Mouse (Mus musculus) intestine, embryonic 15.5 days (tissue): ENCODE results near the gene 1700057G04Rik. TPM values are rescaled to one million over a fixed set of nuclear protein-coding genes. Genes with fewer than 3 reads are reported as not detected.
A peak's percentile ranks its signal among the peaks of the same experiment; 100 is the strongest.

Source experiments
- ATAC-seq: fragments of 200-750 bp; cut with Nextera tagmentation; 2 replicates; pipeline ENCODE4 v1.8.0; 2017; ENCODE audit warnings: moderate TSS enrichment, moderate library complexity
- H3K27ac ChIP-seq: fragments of 300-500 bp; sonication (generic); 2 replicates; pipeline ENCODE4 v1.5.1; 2015; ENCODE audit warnings: mild to moderate bottlenecking, inconsistent platforms
- H3K27me3 ChIP-seq: fragments of 300-500 bp; sonication (generic); replicated peaks from 2 replicates; pipeline ENCODE4 v1.6.1; 2015; ENCODE audit warnings: inconsistent platforms
- H3K36me3 ChIP-seq: fragments of 300-500 bp; sonication (generic); 2 replicates; pipeline ENCODE4 v1.6.1; 2015; ENCODE audit warnings: inconsistent platforms
- H3K4me1 ChIP-seq: fragments of 300-500 bp; sonication (generic); replicated peaks from 2 replicates; pipeline ENCODE4 v1.6.1; 2015; ENCODE audit warnings: inconsistent platforms
- H3K4me2 ChIP-seq: fragments of 300-500 bp; sonication (generic); replicated peaks from 2 replicates; pipeline ENCODE4 v1.6.1; 2015; ENCODE audit warnings: mild to moderate bottlenecking, inconsistent platforms
- H3K4me3 ChIP-seq: fragments of 300-500 bp; sonication (generic); replicated peaks from 2 replicates; pipeline ENCODE4 v1.5.1; 2015; ENCODE audit warnings: inconsistent platforms
- H3K9ac ChIP-seq: fragments of 300-500 bp; sonication (generic); 2 replicates; pipeline ENCODE4 v1.6.1; 2015; ENCODE audit warnings: inconsistent platforms
- H3K9me3 ChIP-seq: fragments of 300-500 bp; sonication (generic); 2 replicates; pipeline ENCODE4 v1.6.1; 2016; ENCODE audit warnings: inconsistent platforms
- WGBS: fragments of 180-500 bp; shearing (Covaris S2); methylation state at CpG from one replicate; pipeline ENCODE4 v1.1.7; 2015; 5-methylcytosine and 5-hydroxymethylcytosine counted together
- polyA plus RNA-seq: library from polyadenylated mRNA; unstranded; fragments of >200 nt; fragmentation: Nextera tagmentation; extraction: Ambion mirVana; gene quantifications from 2 replicates; pipeline ENCODE4 v1.2.1, GENCODE M21; 2015

1700057G04Rik gene
- polyA plus RNA-seq, 1 experiment from 2014 or later = not detected

DNA sequence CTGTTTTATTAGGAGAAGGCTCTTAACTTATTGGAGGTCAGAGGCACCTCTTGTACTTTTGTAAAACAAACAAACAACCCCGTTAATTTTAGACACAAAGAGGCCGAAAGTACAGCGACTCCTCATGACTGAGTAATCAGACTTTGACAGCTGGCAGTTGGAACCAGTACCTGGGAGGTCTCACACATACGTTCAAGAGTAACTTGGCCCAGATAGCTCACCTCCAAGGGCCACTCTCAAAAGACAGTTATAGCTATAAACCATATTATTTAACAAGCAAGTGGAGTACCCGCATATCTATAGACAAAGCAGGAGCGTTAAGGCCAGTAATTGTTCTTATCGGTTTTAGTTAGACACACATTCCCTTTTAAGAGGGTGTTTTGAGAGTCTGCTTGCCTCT, 32.8 kb upstream of the 1700057G04Rik start:
- Histone ChIP-seq H3K9me3 (no peaks in the 10 kb centered on the region), H3K27me3 (no peaks in the 10 kb centered on the region), H3K4me2 (no peak overlapping the region), H3K4me3 (no peak overlapping the region), H3K27ac (no peak overlapping the region), H3K9ac (no peak overlapping the region), H3K36me3 (no peaks in the 10 kb centered on the region), H3K4me1 (peaks cover 14% of the 10 kb centered on the region; the same call in 1 of the 2 replicates)
- 62% methylated on average over 7 of the region's 7 CpGs for WGBS
- ATAC-seq = no peak

DNA sequence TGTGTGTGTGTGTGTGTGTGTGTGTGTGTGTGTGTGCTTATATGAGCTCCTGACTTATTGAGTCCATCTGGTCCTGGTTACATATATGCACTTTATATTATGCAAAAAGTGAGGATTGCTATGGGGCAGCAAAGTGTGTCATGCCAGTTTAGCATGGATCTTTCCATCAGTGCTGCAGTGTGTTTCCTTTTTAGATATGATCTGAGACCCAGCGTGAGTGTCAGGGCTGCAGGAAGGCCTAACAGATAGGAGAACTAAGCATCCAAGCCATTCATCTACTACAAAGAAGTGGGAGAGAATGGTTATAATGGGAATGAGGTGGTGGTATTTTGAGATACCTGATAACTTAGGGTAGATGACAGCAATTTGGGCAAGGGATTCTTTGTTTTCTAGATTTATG, 29.1 kb upstream of the 1700057G04Rik start:
- no peak for ATAC-seq
- 82% methylated on average over 1 of the region's 1 CpGs for WGBS
- Histone ChIP-seq H3K36me3 (no peaks in the 10 kb centered on the region), H3K4me1 (0 out of 2 replicates have a peak, but pooled peaks cover 5% of the 10 kb centered on the region), H3K27me3 (no peaks in the 10 kb centered on the region), H3K4me3 (no peak overlapping the region), H3K4me2 (no peak overlapping the region), H3K9ac (no peak overlapping the region), H3K27ac (no peak overlapping the region), H3K9me3 (no peaks in the 10 kb centered on the region)

DNA sequence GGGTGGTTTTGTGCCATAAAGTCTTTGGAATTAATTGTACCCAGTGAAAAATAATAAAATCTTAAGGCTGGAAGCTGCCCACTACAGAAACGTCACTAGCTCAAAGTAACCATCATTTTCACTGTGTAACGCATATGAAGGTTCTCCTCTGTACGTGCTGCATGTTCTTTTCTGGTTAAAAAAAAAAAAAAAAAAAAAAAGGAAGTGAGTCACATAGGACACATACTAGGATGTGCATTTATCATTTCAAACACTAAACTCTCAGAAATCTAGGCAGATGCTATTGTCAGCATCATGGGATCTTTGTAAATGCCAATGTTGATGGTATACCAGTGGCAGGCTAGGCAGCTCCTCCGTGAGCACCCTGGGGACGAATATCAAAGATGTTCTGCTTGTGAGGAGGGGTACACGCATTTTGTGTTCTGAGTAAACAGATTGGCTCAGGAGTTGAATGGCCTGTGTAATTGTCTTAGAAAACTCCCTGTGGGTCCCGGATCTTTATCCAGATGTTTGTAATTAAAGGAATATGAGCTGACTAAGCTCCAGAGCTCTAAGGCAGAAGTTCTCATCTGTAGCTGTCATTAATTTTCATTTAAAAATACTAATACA, 26.5 kb upstream of the 1700057G04Rik start:
- H3K9me3 ChIP-seq = no peaks in the 10 kb centered on the region
- H3K9ac ChIP-seq = no peak overlapping the region
- H3K4me2 ChIP-seq = no peak overlapping the region
- H3K4me1 ChIP-seq = no peaks in the 10 kb centered on the region
- no peaks in the 10 kb centered on the region for H3K36me3 ChIP-seq
- no peak overlapping the region for H3K4me3 ChIP-seq
- WGBS = 59% methylated on average over 7 of the region's 7 CpGs
- no peaks in the 10 kb centered on the region for H3K27me3 ChIP-seq
- no peak for ATAC-seq
- H3K27ac ChIP-seq = no peak overlapping the region

DNA sequence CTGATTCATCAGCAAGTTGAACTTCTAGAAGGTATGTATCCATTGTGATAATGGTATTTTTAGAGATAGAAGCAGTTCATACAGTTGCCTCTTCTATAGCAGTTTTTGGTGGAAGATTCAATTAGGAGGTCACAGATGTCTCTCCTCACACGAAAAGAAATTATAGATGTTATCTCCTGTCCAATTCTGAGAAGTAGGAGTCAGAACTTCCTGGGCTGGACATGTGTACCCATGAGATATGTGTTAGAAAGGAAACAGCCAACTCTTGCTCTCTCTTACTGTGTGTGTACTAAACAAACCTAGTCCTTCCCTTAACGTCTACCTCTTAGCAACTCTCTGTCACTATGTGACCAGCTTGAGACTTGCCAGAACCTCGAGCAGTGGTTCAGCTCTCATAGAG, 19.5 kb upstream of the 1700057G04Rik start:
- H3K9ac ChIP-seq = no peak overlapping the region
- no peak overlapping the region for H3K4me3 ChIP-seq
- H3K27ac ChIP-seq = no peak overlapping the region
- no peaks in the 10 kb centered on the region for H3K4me1 ChIP-seq
- H3K27me3 ChIP-seq = no peaks in the 10 kb centered on the region
- H3K36me3 ChIP-seq = no peaks in the 10 kb centered on the region
- 59% methylated on average over 3 of the region's 3 CpGs for WGBS
- no peaks in the 10 kb centered on the region for H3K9me3 ChIP-seq
- no peak for ATAC-seq
- no peak overlapping the region for H3K4me2 ChIP-seq

DNA sequence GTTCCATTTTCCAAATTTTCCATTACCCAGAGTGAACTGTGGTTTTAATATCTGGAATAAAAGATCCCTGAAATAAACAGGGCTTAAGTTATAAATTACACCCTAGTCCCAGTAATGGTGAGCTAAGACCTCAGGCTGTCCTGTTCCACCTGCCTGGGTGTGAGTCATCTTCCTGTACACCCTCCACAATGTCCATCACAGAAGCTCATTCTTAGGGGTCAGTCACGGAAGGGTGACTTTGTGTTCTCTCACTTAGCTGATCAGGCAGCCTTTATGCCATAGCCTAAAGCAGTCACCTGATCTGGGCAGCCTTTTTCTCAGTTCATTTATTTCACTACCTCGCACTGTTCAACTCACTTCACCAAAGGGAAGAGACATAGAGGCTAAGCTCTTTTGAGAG, 17.0 kb upstream of the 1700057G04Rik start:
- H3K9ac ChIP-seq = no peak overlapping the region
- no peak for ATAC-seq
- 80% methylated on average over 2 of the region's 2 CpGs for WGBS
- no peaks in the 10 kb centered on the region for H3K9me3 ChIP-seq
- no peaks in the 10 kb centered on the region for H3K4me1 ChIP-seq
- no peak overlapping the region for H3K27ac ChIP-seq
- H3K27me3 ChIP-seq = no peaks in the 10 kb centered on the region
- no peaks in the 10 kb centered on the region for H3K36me3 ChIP-seq
- H3K4me2 ChIP-seq = no peak overlapping the region
- no peak overlapping the region for H3K4me3 ChIP-seq

DNA sequence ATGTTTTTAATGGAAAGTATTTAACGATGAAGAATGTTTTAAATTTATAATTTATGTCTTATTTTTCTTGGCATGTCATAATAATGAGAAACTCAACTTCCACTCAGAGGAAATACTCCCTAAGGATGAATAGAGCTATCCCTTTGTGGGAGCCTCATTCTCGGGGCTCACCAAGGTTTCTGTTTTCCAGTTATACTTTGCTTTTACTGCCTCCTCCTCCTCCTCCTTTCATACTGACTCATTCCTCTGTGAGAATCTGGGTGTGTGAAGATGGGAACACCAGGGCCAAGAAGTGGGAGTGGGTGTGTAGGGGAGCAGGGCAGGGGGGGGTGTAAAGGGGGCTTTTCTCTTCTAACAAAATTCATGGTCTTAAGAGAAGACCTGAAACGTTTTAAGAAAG, 16.3 kb upstream of the 1700057G04Rik start:
- Histone ChIP-seq H3K4me2 (no peak overlapping the region), H3K27ac (no peak overlapping the region), H3K36me3 (no peaks in the 10 kb centered on the region), H3K4me3 (no peak overlapping the region), H3K9ac (no peak overlapping the region), H3K27me3 (no peaks in the 10 kb centered on the region), H3K9me3 (no peaks in the 10 kb centered on the region), H3K4me1 (no peaks in the 10 kb centered on the region)
- 59% methylated on average over 3 of the region's 3 CpGs for WGBS
- no peak for ATAC-seq

DNA sequence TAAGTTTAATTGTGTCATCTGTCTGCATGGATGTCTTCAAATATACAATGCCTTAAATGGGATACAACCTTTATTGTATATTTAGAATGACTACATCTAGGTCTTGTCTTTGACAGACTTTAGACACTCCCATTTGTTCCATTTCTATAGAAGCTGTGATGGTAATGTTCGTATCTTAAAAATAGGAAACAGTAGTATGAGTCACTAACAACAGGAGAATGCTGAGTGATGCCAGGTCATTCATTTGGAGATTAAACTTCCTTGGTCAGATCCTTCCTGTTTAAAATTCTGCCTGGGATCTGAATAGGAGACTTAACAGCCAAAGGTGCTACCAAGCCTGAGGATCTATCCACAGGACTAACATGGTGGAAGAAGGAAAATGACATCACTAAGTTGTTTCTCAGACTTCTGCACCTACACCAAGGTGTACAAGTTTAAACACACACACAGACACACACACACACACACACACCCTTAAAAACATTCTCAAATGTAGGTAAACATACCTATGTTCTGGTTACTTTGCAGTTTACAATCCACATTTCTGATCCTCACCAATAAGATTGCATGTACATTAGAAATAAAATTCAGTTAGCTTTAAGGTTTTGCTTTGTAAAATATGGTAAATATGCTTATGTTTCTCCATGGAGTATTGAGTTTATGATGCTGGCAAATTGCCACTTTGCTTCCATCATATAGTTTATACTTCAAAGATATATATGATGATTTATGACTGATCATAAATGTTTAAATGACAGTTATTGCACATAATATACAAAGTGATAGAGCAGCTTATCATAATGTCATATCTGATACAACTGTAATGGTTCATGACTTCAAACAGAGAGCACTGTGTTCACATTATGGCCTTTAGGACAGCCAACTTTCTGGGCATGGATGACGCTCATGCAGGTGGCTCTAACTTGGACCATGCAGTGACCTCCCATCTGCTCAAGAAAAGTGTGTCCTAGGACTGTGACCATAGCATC, 15.3 kb upstream of the 1700057G04Rik start:
- Histone ChIP-seq H3K4me1 (no peaks in the 10 kb centered on the region), H3K27me3 (no peaks in the 10 kb centered on the region), H3K9ac (no peak overlapping the region), H3K4me2 (no peak overlapping the region), H3K36me3 (no peaks in the 10 kb centered on the region), H3K9me3 (no peaks in the 10 kb centered on the region), H3K27ac (no peak overlapping the region), H3K4me3 (no peak overlapping the region)
- WGBS = 73% methylated on average over 2 of the region's 2 CpGs
- peak; percentile 94 for ATAC-seq

DNA sequence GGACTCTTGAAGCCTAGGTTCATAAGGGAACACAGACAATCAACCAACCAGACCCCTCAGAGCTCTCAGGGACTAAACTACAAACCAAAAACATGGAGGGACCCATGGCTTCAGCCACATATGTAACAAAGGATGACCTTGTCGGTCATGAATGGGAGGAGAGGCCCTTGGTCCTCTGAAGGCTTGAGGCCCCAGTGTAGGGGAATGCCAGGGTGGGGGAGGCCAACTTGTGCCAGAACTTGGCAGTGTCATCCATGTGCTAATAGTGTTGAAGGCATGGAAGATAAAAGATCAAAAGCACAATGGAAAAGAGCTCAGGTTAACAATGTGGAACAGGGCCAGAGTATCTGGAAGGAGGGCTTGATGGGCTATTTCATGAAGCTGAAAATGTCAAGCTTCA, 10.9 kb upstream of the 1700057G04Rik start:
- no peak overlapping the region for H3K4me3 ChIP-seq
- 85% methylated on average over 1 of the region's 1 CpGs for WGBS
- no peaks in the 10 kb centered on the region for H3K9me3 ChIP-seq
- no peak for ATAC-seq
- H3K9ac ChIP-seq = no peak overlapping the region
- no peaks in the 10 kb centered on the region for H3K4me1 ChIP-seq
- H3K4me2 ChIP-seq = no peak overlapping the region
- H3K27ac ChIP-seq = no peak overlapping the region
- H3K27me3 ChIP-seq = no peaks in the 10 kb centered on the region
- H3K36me3 ChIP-seq = no peaks in the 10 kb centered on the region

DNA sequence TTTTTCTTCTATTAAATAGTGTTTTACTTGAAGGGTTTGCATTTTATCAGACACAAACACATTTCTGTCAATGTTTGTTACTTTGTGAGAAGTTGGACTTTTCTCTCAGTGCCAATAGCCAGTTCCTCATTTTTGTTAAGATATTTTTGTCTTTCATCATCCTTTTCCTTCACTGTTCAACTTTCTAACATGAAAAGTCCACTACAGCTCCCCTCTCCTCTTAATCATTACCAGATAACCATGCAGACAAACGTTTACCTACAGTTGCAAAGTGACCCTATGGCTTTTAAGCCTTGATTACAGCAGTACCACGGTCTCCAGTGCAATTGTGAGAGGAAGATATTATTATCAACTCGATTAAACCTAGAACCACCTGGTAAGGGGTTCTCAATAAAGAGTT, 8.0 kb upstream of the 1700057G04Rik start:
- no peaks in the 10 kb centered on the region for H3K4me1 ChIP-seq
- H3K9me3 ChIP-seq = no peaks in the 10 kb centered on the region
- no peak overlapping the region for H3K9ac ChIP-seq
- H3K4me3 ChIP-seq = no peak overlapping the region
- no peak overlapping the region for H3K27ac ChIP-seq
- H3K27me3 ChIP-seq = no peaks in the 10 kb centered on the region
- no peaks in the 10 kb centered on the region for H3K36me3 ChIP-seq
- no peak overlapping the region for H3K4me2 ChIP-seq
- 54% methylated on average over 3 of the region's 3 CpGs for WGBS
- ATAC-seq = no peak

DNA sequence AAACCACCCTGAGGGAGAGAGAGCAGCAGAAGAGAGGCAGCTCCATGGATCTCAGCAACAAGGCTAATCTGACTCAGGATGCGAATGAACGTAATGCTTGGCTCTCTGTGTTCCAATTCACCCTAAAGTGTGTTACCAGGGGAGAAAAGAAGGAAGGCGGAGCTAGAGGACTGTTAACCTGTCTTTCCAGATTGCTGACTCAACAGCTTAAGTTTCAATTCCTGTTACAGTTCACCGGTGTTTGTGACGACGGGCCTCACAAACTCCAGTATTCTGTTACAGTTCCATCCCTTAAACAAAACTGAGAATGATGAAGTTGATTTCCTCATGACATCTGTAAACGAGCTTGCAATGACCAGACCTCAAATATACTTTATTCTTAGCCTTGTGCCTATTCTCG, 4.1 kb upstream of the 1700057G04Rik start:
- 69% methylated on average over 8 of the region's 8 CpGs for WGBS
- Histone ChIP-seq H3K27me3 (no peaks in the 10 kb centered on the region), H3K36me3 (no peaks in the 10 kb centered on the region), H3K4me1 (no peaks in the 10 kb centered on the region), H3K4me3 (no peak overlapping the region), H3K4me2 (no peak overlapping the region), H3K9me3 (no peaks in the 10 kb centered on the region), H3K9ac (no peak overlapping the region), H3K27ac (no peak overlapping the region)
- peak; percentile 42; the same call in 1 of the 2 replicates for ATAC-seq

DNA sequence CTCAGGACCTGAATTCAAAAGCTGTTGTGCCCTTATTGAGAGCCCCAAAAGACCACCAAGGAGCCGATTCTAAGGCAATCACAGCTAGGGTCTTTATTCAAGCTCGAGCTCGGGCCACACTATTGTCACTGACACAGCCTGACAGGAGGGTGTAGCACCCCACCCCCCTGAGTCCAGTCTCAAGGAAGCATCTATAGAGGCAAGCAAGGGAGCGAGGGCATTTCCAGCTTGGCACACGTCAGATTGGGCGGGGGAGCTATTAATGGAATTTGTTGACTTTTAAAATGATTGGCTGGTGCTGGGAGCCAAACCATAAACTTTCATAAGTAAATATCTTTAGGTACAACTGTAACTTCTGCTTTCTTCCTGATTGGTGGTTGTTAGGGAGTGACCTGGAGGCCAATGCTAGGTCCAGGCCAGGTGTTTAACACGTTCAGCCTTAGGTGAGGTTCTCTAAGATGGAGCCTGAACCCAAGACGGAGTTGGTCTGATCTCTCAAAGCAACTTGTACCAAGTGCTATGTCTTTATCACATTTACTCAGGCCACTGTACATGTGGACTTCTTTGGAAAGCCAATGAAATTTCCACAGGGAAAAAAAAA, 3.5 kb upstream of the 1700057G04Rik start:
- ATAC-seq = peak; percentile 75
- no peak overlapping the region for H3K9ac ChIP-seq
- H3K4me3 ChIP-seq = no peak overlapping the region
- H3K4me1 ChIP-seq = no peaks in the 10 kb centered on the region
- no peak overlapping the region for H3K4me2 ChIP-seq
- H3K36me3 ChIP-seq = no peaks in the 10 kb centered on the region
- no peaks in the 10 kb centered on the region for H3K9me3 ChIP-seq
- WGBS = 78% methylated on average over 8 of the region's 8 CpGs
- no peak overlapping the region for H3K27ac ChIP-seq
- no peaks in the 10 kb centered on the region for H3K27me3 ChIP-seq

DNA sequence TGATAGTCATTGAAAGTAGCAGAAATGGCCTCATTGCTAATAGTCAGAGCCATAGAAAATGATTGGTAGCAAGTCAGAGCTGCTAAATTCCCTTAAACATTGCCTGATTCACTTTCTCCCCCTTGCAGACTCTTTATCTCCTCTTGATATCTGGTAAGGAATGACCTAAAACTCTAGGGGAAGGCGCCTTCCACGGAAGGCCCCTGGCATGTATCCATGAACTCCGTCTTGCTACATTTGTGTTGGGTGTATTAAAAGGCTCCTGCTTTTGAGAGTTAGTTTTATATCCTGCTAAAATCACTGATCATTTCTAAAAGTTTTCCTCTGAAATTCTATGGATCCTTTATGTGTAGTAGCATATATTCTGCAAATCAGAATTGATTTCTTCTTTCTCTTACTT, 7.6 kb downstream of the 1700057G04Rik start:
- H3K36me3 ChIP-seq = no peaks in the 10 kb centered on the region
- ATAC-seq = no peak
- no peaks in the 10 kb centered on the region for H3K4me1 ChIP-seq
- no peak overlapping the region for H3K9ac ChIP-seq
- H3K27ac ChIP-seq = no peak overlapping the region
- H3K9me3 ChIP-seq = no peaks in the 10 kb centered on the region
- H3K27me3 ChIP-seq = no peaks in the 10 kb centered on the region
- no peak overlapping the region for H3K4me3 ChIP-seq
- WGBS = 79% methylated on average over 3 of the region's 3 CpGs
- no peak overlapping the region for H3K4me2 ChIP-seq
